Mouse (Mus musculus) CH12.LX (cell line): ENCODE measurements around the gene Gmcl1. TPM values are rescaled to one million over a fixed set of nuclear protein-coding genes. Genes with fewer than 3 reads are reported as not detected.

Experiments used
- DNase-seq: peaks from one replicate; pipeline ENCODE4 v3.0.0-alpha.2; 2013; ENCODE audit errors: extremely low read depth
- H3K27ac ChIP-seq: 2 replicates; pipeline ENCODE4 v1.5.1; 2012; ENCODE audit warnings: low read depth, mild to moderate bottlenecking, control low read depth, moderate library complexity; ENCODE audit not compliant: insufficient read depth
- H3K27me3 ChIP-seq: replicated peaks from 2 replicates; pipeline ENCODE3; 2012; ENCODE audit warnings: inconsistent platforms
- H3K36me3 ChIP-seq, 2 experiments: replicated peaks in 1 of 2; 2 replicates each; pipeline versions ENCODE3 to v1.6.1; 2012; ENCODE audit warnings: inconsistent platforms in 1 of 2, low read length in 1 of 2, mild to moderate bottlenecking in 1 of 2, mixed read lengths in 1 of 2, moderate library complexity in 1 of 2; ENCODE audit not compliant: control insufficient read depth in 1 of 2, insufficient read depth in 1 of 2
- H3K4me1 ChIP-seq, 2 experiments: 2 replicates each; pipeline ENCODE4 v1.6.1; 2012; ENCODE audit warnings: inconsistent platforms in 1 of 2, moderate library complexity in 1 of 2; ENCODE audit not compliant: insufficient read depth in 2 of 2, control insufficient read depth in 1 of 2
- H3K4me2 ChIP-seq: 2 replicates; pipeline ENCODE4 v1.6.1; 2012; ENCODE audit warnings: low read depth, mild to moderate bottlenecking, control low read depth; ENCODE audit not compliant: poor library complexity, insufficient read depth, severe bottlenecking
- H3K4me3 ChIP-seq, 3 experiments: fragments of 150-350 bp in 1 of 3; sonication (generic) in 1 of 3; replicated peaks in 1 of 3; 2 replicates each; pipeline versions ENCODE3 to v1.5.1; 2011 to 2012; ENCODE audit warnings: low read depth in 2 of 3, low read length in 2 of 3, mild to moderate bottlenecking in 2 of 3, moderate library complexity in 2 of 3, control low read depth in 1 of 3, improper control_type of control experiment in 1 of 3, inconsistent platforms in 1 of 3, mixed read lengths in 1 of 3; ENCODE audit not compliant: poor library complexity in 1 of 3
- H3K79me2 ChIP-seq: replicated peaks from 2 replicates; pipeline ENCODE4 v1.6.1; 2012; ENCODE audit warnings: mild to moderate bottlenecking, moderate library complexity; ENCODE audit not compliant: control insufficient read depth, poor library complexity, insufficient read depth, severe bottlenecking; ENCODE audit errors: extremely low read depth
- H3K9ac ChIP-seq: 2 replicates; pipeline ENCODE4 v1.6.1; 2012; ENCODE audit warnings: low read depth, mild to moderate bottlenecking, control low read depth, moderate library complexity; ENCODE audit not compliant: insufficient read depth
- H3K9me3 ChIP-seq: replicated peaks from 2 replicates; pipeline ENCODE3; 2012; ENCODE audit warnings: low read length, inconsistent platforms, mixed read lengths
- CHD2 ChIP-seq: IDR thresholded peaks from 2 replicates; pipeline ENCODE4 v1.6.1; 2011; ENCODE audit warnings: low read length, improper control_type of control experiment
- E2F4 ChIP-seq: IDR thresholded peaks from 2 replicates; pipeline ENCODE4 v1.6.1; 2011; ENCODE audit warnings: low read depth, low read length, improper control_type of control experiment; ENCODE audit not compliant: insufficient replicate concordance
- ELF1 ChIP-seq: IDR thresholded peaks from 2 replicates; pipeline ENCODE4 v1.6.1; 2014; ENCODE audit warnings: low read depth, mild to moderate bottlenecking, inconsistent platforms, low read length, improper control_type of control experiment
- EP300 ChIP-seq: IDR thresholded peaks from 2 replicates; pipeline ENCODE4 v1.6.1; 2011; ENCODE audit warnings: low read length, improper control_type of control experiment
- ETS1 ChIP-seq: conservative IDR thresholded peaks from 2 replicates; pipeline ENCODE4 v1.6.1; 2012; ENCODE audit warnings: low read depth, mild to moderate bottlenecking, inconsistent platforms, low read length, improper control_type of control experiment, moderate library complexity
- GABPA ChIP-seq: IDR thresholded peaks from 2 replicates; pipeline ENCODE4 v1.6.1; 2012; ENCODE audit warnings: low read depth, low read length, improper control_type of control experiment, inconsistent platforms; ENCODE audit not compliant: insufficient replicate concordance
- HCFC1 ChIP-seq: IDR thresholded peaks from 2 replicates; pipeline ENCODE4 v1.6.1; 2012; ENCODE audit warnings: low read depth, mild to moderate bottlenecking, inconsistent platforms, low read length, improper control_type of control experiment
- JUN ChIP-seq: IDR thresholded peaks from 2 replicates; pipeline ENCODE4 v1.6.1; 2011; ENCODE audit warnings: low read depth, mild to moderate bottlenecking, low read length, improper control_type of control experiment, moderate library complexity; ENCODE audit not compliant: insufficient read depth
- JUND ChIP-seq: conservative IDR thresholded peaks from 2 replicates; pipeline ENCODE4 v1.6.1; 2011; ENCODE audit warnings: low read depth, low read length, improper control_type of control experiment
- MAZ ChIP-seq: IDR thresholded peaks from 2 replicates; pipeline ENCODE4 v1.6.1; 2012; ENCODE audit warnings: low read depth, mild to moderate bottlenecking, inconsistent platforms, low read length, improper control_type of control experiment, moderate library complexity
- MEF2A ChIP-seq: IDR thresholded peaks from 2 replicates; pipeline ENCODE4 v1.6.1; 2014; ENCODE audit warnings: low read depth, mild to moderate bottlenecking, inconsistent platforms, low read length, improper control_type of control experiment, borderline replicate concordance
- MXI1 ChIP-seq: IDR thresholded peaks from 2 replicates; pipeline ENCODE4 v1.6.1; 2011; ENCODE audit warnings: mild to moderate bottlenecking, low read depth, low read length, improper control_type of control experiment
- NELFE ChIP-seq: IDR thresholded peaks from 2 replicates; pipeline ENCODE4 v1.6.1; 2011; ENCODE audit warnings: low read depth, low read length, improper control_type of control experiment
- NRF1 ChIP-seq: IDR thresholded peaks from 2 replicates; pipeline ENCODE4 v1.6.1; 2014; ENCODE audit warnings: low read depth, mild to moderate bottlenecking, inconsistent platforms, low read length, improper control_type of control experiment, moderate library complexity
- POLR2A ChIP-seq: IDR thresholded peaks from 2 replicates; pipeline ENCODE4 v1.6.1; 2011; ENCODE audit warnings: low read depth, mild to moderate bottlenecking, improper control_type of control experiment, low read length
- POLR2AphosphoS2 ChIP-seq: IDR thresholded peaks from 2 replicates; pipeline ENCODE4 v1.6.1; 2011; ENCODE audit warnings: low read depth, low read length, improper control_type of control experiment
- RCOR1 ChIP-seq: conservative IDR thresholded peaks from 2 replicates; pipeline ENCODE4 v1.6.1; 2012; ENCODE audit warnings: low read depth, mild to moderate bottlenecking, inconsistent platforms, low read length, improper control_type of control experiment
- SIN3A ChIP-seq: IDR thresholded peaks from 2 replicates; pipeline ENCODE4 v1.6.1; 2012; ENCODE audit warnings: low read length, improper control_type of control experiment, inconsistent platforms
- TBP ChIP-seq: conservative IDR thresholded peaks from 2 replicates; pipeline ENCODE4 v1.6.1; 2011; ENCODE audit warnings: low read depth, low read length, improper control_type of control experiment
- TCF12 ChIP-seq: IDR thresholded peaks from 2 replicates; pipeline ENCODE4 v1.6.1; 2014; ENCODE audit warnings: low read depth, mild to moderate bottlenecking, inconsistent platforms, low read length, improper control_type of control experiment
- ZKSCAN1 ChIP-seq: IDR thresholded peaks from 2 replicates; pipeline ENCODE4 v1.6.1; 2012; ENCODE audit warnings: low read depth, inconsistent platforms, low read length, improper control_type of control experiment, borderline replicate concordance
- ZMIZ1 ChIP-seq: IDR thresholded peaks from 2 replicates; pipeline ENCODE4 v1.6.1; 2012; ENCODE audit warnings: low read depth, mild to moderate bottlenecking, inconsistent platforms, low read length, improper control_type of control experiment
- ZNF384 ChIP-seq: IDR thresholded peaks from 2 replicates; pipeline ENCODE4 v1.6.1; 2012; ENCODE audit warnings: low read depth, low read length, improper control_type of control experiment, inconsistent platforms
- dilution Hi-C: fragments of 300-500 bp; cut with MboI; formaldehyde crosslinking; loops from 2 replicates; pipeline ENCODE4 v1.14.3; 2020; ENCODE audit warnings: low sequenced_read_pairs; ENCODE audit not compliant: extremely low pct_unique_long_range_greater_than_20kb, extremely low pct_ligation_motif_present
- in situ Hi-C: fragments of 300-500 bp; cut with MboI; formaldehyde crosslinking; loops from 3 replicates; pipeline ENCODE4 v1.14.3; 2019; ENCODE audit warnings: low sequenced_read_pairs, low pct_ligation_motif_present, low pct_unique_long_range_greater_than_20kb, mixed read lengths
- polyA plus RNA-seq: library from polyadenylated mRNA; unstranded; fragments of >175 nt; gene quantifications from 2 replicates; pipeline ENCODE4 v1.2.1, GENCODE M21; 2012; ENCODE audit warnings: low read depth; ENCODE audit not compliant: insufficient read length
- total RNA-seq, 2 experiments: library from RNA; depleted of rRNA; stranded (reverse); fragments of 300-350 nt in 1 of 2; fragments of >200 nt in 1 of 2; gene quantifications; 2 replicates each; pipeline ENCODE4 v1.2.3; 2012 to 2014

Gene Gmcl1
- total and polyA plus RNA-seq, 3 experiments, result 8.4 to 10.4 (median 9.9) TPM

DNA sequence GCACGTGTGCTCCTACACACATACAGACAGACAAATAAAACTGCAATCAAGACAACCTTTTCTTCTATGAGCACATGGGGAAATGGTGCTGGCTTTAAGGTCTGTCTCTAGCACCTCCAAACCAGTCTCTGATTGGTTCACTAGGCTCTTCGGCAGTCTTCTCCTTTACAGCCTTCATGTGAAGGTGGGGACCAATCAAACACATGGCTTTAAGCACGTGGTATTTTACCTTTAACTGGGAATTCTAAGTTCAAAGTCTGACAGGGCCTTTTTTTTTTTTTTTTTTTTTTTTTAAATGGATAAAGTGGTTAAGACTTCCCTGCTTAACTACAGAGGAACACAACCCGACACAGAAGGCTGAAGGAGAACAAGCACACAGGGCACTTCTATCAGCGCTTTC, 68.1 kb downstream of the Gmcl1 start:
- no peak overlapping the region for H3K4me2 ChIP-seq
- no peak overlapping the region for H3K4me3 ChIP-seq
- H3K36me3 ChIP-seq, result peaks cover 10 to 22% of the 10 kb centered on the region in 2 experiments
- H3K27ac ChIP-seq, result no peak overlapping the region
- in situ Hi-C loops (loop anchor here (5.0 kb wide), 1 partner anchor 128 kb away; no protein-coding TSS in a partner anchor), dilution Hi-C loops (no loop called here)
- peaks cover 2 to 20% of the 10 kb centered on the region in 2 experiments; a peak in 3 of 4 replicates for H3K4me1 ChIP-seq
- no peak for TF ChIP-seq SIN3A
- TF ChIP-seq CHD2, result no peak
- TF ChIP-seq ZMIZ1, result no peak
- TF ChIP-seq JUND, result no peak
- TF ChIP-seq MEF2A, result no peak
- no peak for TF ChIP-seq TCF12
- no peak for TF ChIP-seq E2F4
- no peaks in the 10 kb centered on the region for H3K9me3 ChIP-seq
- H3K79me2 ChIP-seq, result peaks cover 2% of the 10 kb centered on the region; the same call in 1 of the 2 replicates
- peaks cover 2% of the 10 kb centered on the region for H3K27me3 ChIP-seq
- no peak for DNase-seq
- H3K9ac ChIP-seq, result no peak overlapping the region

DNA sequence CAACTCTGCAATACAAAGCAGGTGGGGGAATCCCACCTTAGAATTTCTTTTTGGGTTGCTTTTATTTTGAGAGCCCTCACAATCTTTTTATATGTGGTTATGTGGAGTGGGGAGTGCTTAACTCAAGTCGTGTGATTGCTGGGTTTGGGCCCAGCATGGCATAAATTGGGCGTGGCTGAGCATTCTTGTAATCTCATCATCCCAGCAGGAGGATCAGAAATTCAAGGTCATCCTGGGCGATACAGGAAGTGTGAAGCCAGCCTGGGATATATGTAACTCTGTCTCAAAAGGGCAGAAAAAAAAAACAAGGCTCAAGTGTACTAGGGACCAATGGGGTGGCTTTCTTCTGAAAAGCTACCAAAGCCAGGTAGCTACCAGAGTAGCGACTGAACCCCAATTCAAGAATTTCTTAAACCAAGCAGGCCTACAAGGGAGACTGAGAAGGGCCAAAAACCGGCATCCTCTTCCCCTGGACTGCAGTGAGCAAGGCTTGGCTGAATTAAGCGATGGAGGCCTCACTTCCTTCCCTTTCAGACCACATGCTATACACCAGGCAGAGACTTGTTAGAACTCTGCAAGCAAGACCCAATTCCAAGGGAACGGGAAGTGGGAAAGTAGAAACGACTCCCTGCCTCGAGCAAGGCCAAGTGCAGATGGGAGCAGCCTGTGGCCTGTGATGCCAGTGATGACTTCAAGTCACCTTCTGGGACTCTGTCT, 72.9 kb downstream of the Gmcl1 start:
- dilution Hi-C loops (no loop called here), in situ Hi-C loops (no loop called here)
- Histone ChIP-seq H3K4me2 (no peak overlapping the region), H3K79me2 (no peaks in the 10 kb centered on the region), H3K9ac (no peak overlapping the region), H3K27ac (no peak overlapping the region), H3K9me3 (no peaks in the 10 kb centered on the region), H3K4me1 (peaks cover 0 to 17% of the 10 kb centered on the region in 2 experiments; a peak in 2 of 4 replicates), H3K36me3 (peaks cover 9 to 25% of the 10 kb centered on the region in 2 experiments), H3K27me3 (no peaks in the 10 kb centered on the region), H3K4me3 (no peak overlapping the region)
- TF ChIP-seq POLR2AphosphoS2 (no peak), ELF1 (no peak), POLR2A (no peak), CHD2 (no peak), ZKSCAN1 (no peak), ZMIZ1 (no peak), NRF1 (no peak), GABPA (no peak), TBP (no peak), ZNF384 (no peak), MXI1 (no peak), EP300 (no peak), NELFE (no peak), ETS1 (no peak), HCFC1 (no peak), SIN3A (no peak), RCOR1 (no peak), MAZ (no peak), JUND (no peak), JUN (no peak)
- no peak for DNase-seq
